Mouse (Mus musculus) megakaryocyte-erythroid progenitor cell, adult 5-6 weeks (primary cell): Measurements from ENCODE around the gene Ubxn10. TPM values are rescaled to one million over a fixed set of nuclear protein-coding genes. Genes with fewer than 3 reads are reported as not detected.
A peak's percentile ranks its signal among the peaks of the same experiment; 100 is the strongest.

Experiments
- ATAC-seq: replicated peaks from 2 replicates; pipeline ENCODE4 v1.8.0; 2016; ENCODE audit warnings: mild to moderate bottlenecking, inconsistent platforms; ENCODE audit not compliant: severe bottlenecking, poor library complexity, low FRiP score, low TSS enrichment
- total RNA-seq, 2 experiments: library from RNA; stranded (forward) in 1 of 2; stranded (reverse) in 1 of 2; fragments of 200-1000, 215-1000 nt in 1 of 2; fragments of >200 nt in 1 of 2; fragmentation: Nextera tagmentation in 1 of 2; gene quantifications; 2 replicates each; pipeline ENCODE4 v1.2.3; 2014 to 2017

Ubxn10 gene
- total RNA-seq (2014; fragmentation: Nextera tagmentation) = not detected in 2 replicates
- not detected in 2 replicates for total RNA-seq (2017)

GRCm38 (mm10) chr4:138737031-138737430, at the start of gene Ubxn10:
Gene Ubxn10, minus strand, starts transcription at chr4:138737167.
- ATAC-seq = no peak

GRCm38 (mm10) chr4:138786141-138786540, 49.2 kb upstream of the Ubxn10 start:
- no peak for ATAC-seq

GRCm38 (mm10) chr4:138785721-138786120, 48.8 kb upstream of the Ubxn10 start:
- ATAC-seq = no peak

GRCm38 (mm10) chr4:138782098-138782497, 45.1 kb upstream of the Ubxn10 start:
- ATAC-seq = no peak

GRCm38 (mm10) chr4:138780300-138780699, 43.3 kb upstream of the Ubxn10 start:
- ATAC-seq = no peak

- ATAC-seq = no peak
Observed at GRCm38 (mm10) chr4:138777417-138778407, 40.7 kb upstream of the Ubxn10 start.

- no peak for ATAC-seq
Observed at GRCm38 (mm10) chr4:138775435-138775834, 38.5 kb upstream of the Ubxn10 start, which contains the start of gene Pla2g2d. Gene Pla2g2d, plus strand, starts transcription at chr4:138775735.

- no peak for ATAC-seq
Observed at GRCm38 (mm10) chr4:138772386-138772785, 35.4 kb upstream of the Ubxn10 start.

- no peak for ATAC-seq
Observed at GRCm38 (mm10) chr4:138771970-138772369, 35.0 kb upstream of the Ubxn10 start.

GRCm38 (mm10) chr4:138762266-138762665, 25.3 kb upstream of the Ubxn10 start:
- ATAC-seq = no peak

- ATAC-seq = no peak
Observed at GRCm38 (mm10) chr4:138757416-138757815, 20.4 kb upstream of the Ubxn10 start, which contains the start of gene Pla2g2f. Gene Pla2g2f, minus strand, starts transcription at chr4:138757626.

- no peak for ATAC-seq
Observed at GRCm38 (mm10) chr4:138755983-138756382, 19.0 kb upstream of the Ubxn10 start.

GRCm38 (mm10) chr4:138755439-138755838, 18.5 kb upstream of the Ubxn10 start:
- no peak for ATAC-seq

- no peak for ATAC-seq
Observed at GRCm38 (mm10) chr4:138754432-138754831, 17.5 kb upstream of the Ubxn10 start.

- no peak for ATAC-seq
Observed at GRCm38 (mm10) chr4:138753608-138754007, 16.6 kb upstream of the Ubxn10 start.

GRCm38 (mm10) chr4:138752603-138753002, 15.6 kb upstream of the Ubxn10 start:
- ATAC-seq = no peak

- 0 out of 2 replicates have a peak, but pooled peaks have one; percentile 50 for ATAC-seq
Observed at GRCm38 (mm10) chr4:138748369-138749072, 11.6 kb upstream of the Ubxn10 start.

- no peak for ATAC-seq
Observed at GRCm38 (mm10) chr4:138747851-138748250, 10.9 kb upstream of the Ubxn10 start.

- ATAC-seq = no peak
Observed at GRCm38 (mm10) chr4:138746866-138747265, 9.9 kb upstream of the Ubxn10 start.

GRCm38 (mm10) chr4:138745884-138746283, 8.9 kb upstream of the Ubxn10 start:
- ATAC-seq = no peak
